Mouse (Mus musculus): Measurements from ENCODE around the gene Parp6.

DNA sequence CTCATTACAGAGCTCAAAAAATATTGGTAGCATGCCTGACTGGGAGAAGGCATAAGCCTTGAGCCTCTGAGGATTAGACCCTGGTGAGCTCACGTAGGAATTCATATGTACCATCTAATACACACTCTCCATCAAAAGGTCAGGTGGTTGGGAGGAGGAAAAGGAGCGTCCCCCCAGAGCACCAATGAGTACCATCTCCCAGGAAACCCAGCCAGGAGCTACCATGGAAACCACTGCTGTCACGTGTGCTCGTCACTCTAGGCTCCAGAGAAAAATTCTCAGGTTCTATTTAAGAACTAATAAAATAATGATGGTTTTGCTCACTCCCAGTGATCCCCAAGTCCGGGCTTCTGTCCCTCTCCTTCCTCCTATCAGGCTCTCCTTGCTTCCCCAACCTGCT lies 28.8 kb upstream of the Parp6 start:
- no peak for TF ChIP-seq CTCF (IDR thresholded peaks at IDR 0.05; ENCODE audit: extremely low read depth, insufficient read depth, low read length)
- no peak for TF ChIP-seq POLR2A (IDR thresholded peaks at IDR 0.05; ENCODE audit: extremely low read depth, insufficient read depth, low read length)
